Mouse (Mus musculus) intestine, embryonic 15.5 days (tissue): ENCODE measurements at regions not wholly inside any gene's neighbourhood (a gene's known extent, or its start where the extent isn't known, plus 50 kb on each side); places are given as distances from the start of the nearest gene placed in this dataset.
"Not testable (repeated sequence)": the region's sequence is repeated elsewhere in the genome, so short reads cannot be mapped to it uniquely, and the experiment has no call there.

Source experiments
- ATAC-seq: fragments of 200-750 bp; cut with Nextera tagmentation; 2 replicates; pipeline ENCODE4 v1.8.0; 2017; ENCODE audit warnings: moderate TSS enrichment, moderate library complexity
- H3K27ac ChIP-seq: fragments of 300-500 bp; sonication (generic); 2 replicates; pipeline ENCODE4 v1.5.1; 2015; ENCODE audit warnings: mild to moderate bottlenecking, inconsistent platforms
- H3K27me3 ChIP-seq: fragments of 300-500 bp; sonication (generic); replicated peaks from 2 replicates; pipeline ENCODE4 v1.6.1; 2015; ENCODE audit warnings: inconsistent platforms
- H3K36me3 ChIP-seq: fragments of 300-500 bp; sonication (generic); 2 replicates; pipeline ENCODE4 v1.6.1; 2015; ENCODE audit warnings: inconsistent platforms
- H3K4me1 ChIP-seq: fragments of 300-500 bp; sonication (generic); replicated peaks from 2 replicates; pipeline ENCODE4 v1.6.1; 2015; ENCODE audit warnings: inconsistent platforms
- H3K4me2 ChIP-seq: fragments of 300-500 bp; sonication (generic); replicated peaks from 2 replicates; pipeline ENCODE4 v1.6.1; 2015; ENCODE audit warnings: mild to moderate bottlenecking, inconsistent platforms
- H3K4me3 ChIP-seq: fragments of 300-500 bp; sonication (generic); replicated peaks from 2 replicates; pipeline ENCODE4 v1.5.1; 2015; ENCODE audit warnings: inconsistent platforms
- H3K9ac ChIP-seq: fragments of 300-500 bp; sonication (generic); 2 replicates; pipeline ENCODE4 v1.6.1; 2015; ENCODE audit warnings: inconsistent platforms
- H3K9me3 ChIP-seq: fragments of 300-500 bp; sonication (generic); 2 replicates; pipeline ENCODE4 v1.6.1; 2016; ENCODE audit warnings: inconsistent platforms
- WGBS: fragments of 180-500 bp; shearing (Covaris S2); methylation state at CpG from one replicate; pipeline ENCODE4 v1.1.7; 2015; 5-methylcytosine and 5-hydroxymethylcytosine counted together

GRCm38 (mm10) chr9:11119153-11119552, 214.6 kb upstream of the Cntn5 start:
- Histone ChIP-seq H3K4me1 (no peaks in the 10 kb centered on the region), H3K27ac (no peak overlapping the region), H3K9ac (no peak overlapping the region), H3K4me2 (no peak overlapping the region), H3K36me3 (no peaks in the 10 kb centered on the region), H3K9me3 (no peaks in the 10 kb centered on the region), H3K27me3 (no peaks in the 10 kb centered on the region), H3K4me3 (no peak overlapping the region)
- no peak for ATAC-seq

- H3K4me3 ChIP-seq, H3K9me3 ChIP-seq, H3K4me1 ChIP-seq, H3K36me3 ChIP-seq, H3K9ac ChIP-seq, H3K27me3 ChIP-seq, ATAC-seq, H3K4me2 ChIP-seq, H3K27ac ChIP-seq: not testable (repeated sequence)
- WGBS, result 88% methylated on average over 3 of the region's 3 CpGs
Measured at GRCm38 (mm10) chr9:11107828-11108227, 203.3 kb upstream of the Cntn5 start.

DNA sequence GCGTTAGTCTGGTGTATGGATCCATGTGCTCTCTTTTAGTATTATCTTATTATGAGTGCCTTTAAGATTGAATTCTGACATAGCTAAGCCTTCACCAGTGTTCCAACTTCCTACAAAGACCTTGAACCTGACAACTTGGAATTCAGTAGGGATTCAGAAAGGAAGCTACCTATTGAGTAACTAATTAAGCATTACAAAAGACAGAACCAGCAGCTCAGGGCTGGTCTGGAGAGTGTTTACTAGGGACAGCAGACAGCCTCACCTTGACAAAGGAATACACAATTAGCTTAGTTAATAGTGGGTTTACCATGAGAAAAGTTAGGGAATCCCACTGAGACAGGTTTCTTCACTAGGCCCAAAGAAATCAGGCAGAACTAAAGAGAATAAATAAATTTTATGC, 202.6 kb upstream of the Cntn5 start:
- H3K4me2 ChIP-seq, ATAC-seq: not testable (repeated sequence)
- 100% methylated on average over 1 of the region's 1 CpGs for WGBS

GRCm38 (mm10) chr9:11106268-11106667, 201.7 kb upstream of the Cntn5 start:
- Histone ChIP-seq H3K9me3 (no peaks in the 10 kb centered on the region), H3K4me3 (no peak overlapping the region), H3K9ac (no peak overlapping the region), H3K27me3 (no peaks in the 10 kb centered on the region), H3K4me2 (no peak overlapping the region), H3K4me1 (no peaks in the 10 kb centered on the region), H3K27ac (no peak overlapping the region), H3K36me3 (no peaks in the 10 kb centered on the region)
- WGBS, result 92% methylated on average over 2 of the region's 2 CpGs
- no peak for ATAC-seq

More for the DNA sequence above, 202.6 kb upstream of the Cntn5 start:
- not testable (repeated sequence) for H3K27ac ChIP-seq, H3K4me3 ChIP-seq, H3K36me3 ChIP-seq, H3K4me1 ChIP-seq, H3K27me3 ChIP-seq, H3K9me3 ChIP-seq, H3K9ac ChIP-seq

DNA sequence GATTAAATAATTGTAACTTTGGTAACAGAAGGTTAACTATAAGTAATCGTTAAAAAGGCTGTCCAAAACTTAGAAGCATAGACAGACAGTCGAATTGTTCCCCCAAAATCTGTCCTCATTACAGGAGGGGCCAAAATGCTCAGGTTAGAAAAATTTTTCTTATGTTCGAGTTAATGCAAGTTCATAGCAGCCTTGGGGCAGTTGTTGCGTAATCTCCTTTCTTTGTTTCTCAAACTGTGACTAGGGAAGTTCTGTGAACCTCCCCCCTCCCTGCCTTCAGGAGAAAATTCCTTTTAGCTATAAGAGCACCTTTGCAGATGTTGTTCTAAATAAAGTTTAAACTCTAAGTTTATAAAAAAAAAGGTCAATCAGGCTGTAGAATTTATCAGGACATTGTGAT, 198.9 kb upstream of the Cntn5 start:
- H3K36me3 ChIP-seq, result no peaks in the 10 kb centered on the region
- no peak overlapping the region for H3K4me2 ChIP-seq
- H3K4me3 ChIP-seq, result no peak overlapping the region
- no peak overlapping the region for H3K27ac ChIP-seq
- no peak overlapping the region for H3K9ac ChIP-seq
- 83% methylated on average over 4 of the region's 4 CpGs for WGBS
- no peak for ATAC-seq
- H3K4me1 ChIP-seq, result no peaks in the 10 kb centered on the region
- H3K27me3 ChIP-seq, result no peaks in the 10 kb centered on the region
- H3K9me3 ChIP-seq, result no peaks in the 10 kb centered on the region

DNA sequence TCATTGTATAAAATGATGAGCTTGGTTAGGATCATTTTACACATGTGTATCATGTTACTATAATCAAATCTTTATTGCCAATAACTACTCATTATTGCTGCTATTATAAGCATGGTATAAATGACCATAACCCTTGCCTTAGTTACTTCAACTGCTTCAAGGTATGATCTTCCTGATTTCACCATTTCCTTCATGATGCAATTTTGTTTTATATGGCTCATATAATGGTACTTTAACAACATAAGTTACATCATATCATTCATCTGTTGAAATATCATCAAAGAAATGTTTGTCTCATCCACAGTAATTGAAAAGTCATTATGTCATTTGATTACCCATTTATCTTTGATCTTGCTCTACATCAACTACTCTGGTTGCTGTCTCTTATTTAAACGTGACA, 188.3 kb upstream of the Cntn5 start:
- Histone ChIP-seq H3K27me3 (no peaks in the 10 kb centered on the region), H3K36me3 (no peaks in the 10 kb centered on the region), H3K4me3 (no peak overlapping the region), H3K9ac (no peak overlapping the region), H3K4me2 (no peak overlapping the region), H3K27ac (no peak overlapping the region), H3K9me3 (no peaks in the 10 kb centered on the region), H3K4me1 (no peaks in the 10 kb centered on the region)
- WGBS, result 83% methylated on average over 1 of the region's 1 CpGs
- ATAC-seq, result no peak

- not testable (repeated sequence) for H3K9ac ChIP-seq, H3K27me3 ChIP-seq, H3K4me2 ChIP-seq, H3K36me3 ChIP-seq, H3K9me3 ChIP-seq, ATAC-seq, H3K4me1 ChIP-seq, H3K4me3 ChIP-seq, H3K27ac ChIP-seq
- WGBS, result 46% methylated on average over 2 of the region's 2 CpGs
Measured at GRCm38 (mm10) chr9:11067125-11067524, 162.6 kb upstream of the Cntn5 start.

- no peak for ATAC-seq
- Histone ChIP-seq H3K4me3 (no peak overlapping the region), H3K27me3 (no peaks in the 10 kb centered on the region), H3K27ac (no peak overlapping the region), H3K4me1 (no peaks in the 10 kb centered on the region), H3K36me3 (no peaks in the 10 kb centered on the region), H3K9me3 (no peaks in the 10 kb centered on the region), H3K4me2 (no peak overlapping the region), H3K9ac (no peak overlapping the region)
- WGBS, result 73% methylated on average over 1 of the region's 1 CpGs
Measured at GRCm38 (mm10) chr9:11062856-11063255, 158.3 kb upstream of the Cntn5 start.
